Mouse (Mus musculus) inflammation-experienced regulatory T-cells, adult 6 months (primary cell): Measurements from ENCODE around the gene Col28a1. TPM values are rescaled to one million over a fixed set of nuclear protein-coding genes. Genes with fewer than 3 reads are reported as not detected.

ENCODE experiments used
- ATAC-seq: one replicate; pipeline ENCODE4 v1.8.0; 2017
- polyA plus RNA-seq, 3 experiments: library from polyadenylated mRNA; unstranded; fragments of 100-300 nt; shearing (Covaris generic); gene quantifications; one replicate each; pipeline ENCODE4 v1.2.1; 2017

The Col28a1 gene
- polyA plus RNA-seq: not detected

DNA sequence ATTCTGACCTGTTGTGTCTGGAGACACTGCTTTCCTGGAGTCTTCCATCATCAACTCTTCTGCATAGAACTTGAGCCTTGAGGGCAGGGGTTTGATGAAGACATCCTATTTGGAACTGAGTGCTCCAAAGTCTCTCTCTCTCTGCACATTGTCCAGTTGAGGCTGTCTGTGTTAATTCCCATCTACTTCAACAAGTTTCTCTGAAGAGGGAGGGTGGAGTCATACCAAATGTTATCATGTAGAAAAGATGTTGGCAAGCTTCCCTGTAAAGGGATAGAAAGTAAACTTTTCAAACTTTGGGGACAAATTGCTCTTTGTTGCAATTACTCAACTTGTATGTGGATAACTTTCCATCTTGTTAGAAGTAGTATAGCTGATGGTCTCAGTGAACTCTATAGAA lies at the start of gene Col28a1:
Gene Col28a1 (minus strand): TSS at position 101 of the 400 bp plus-strand sequence.
- no peak for ATAC-seq

- no peak for ATAC-seq
These were observed 36.2 kb upstream of the Col28a1 start for GRCm38 (mm10) chr6:8228596-8228995.

- ATAC-seq: no peak
These were observed 34.6 kb upstream of the Col28a1 start for GRCm38 (mm10) chr6:8227035-8227434.

GRCm38 (mm10) chr6:8210661-8211060 lies 18.2 kb upstream of the Col28a1 start:
- no peak for ATAC-seq

GRCm38 (mm10) chr6:8209866-8210186 lies 17.4 kb upstream of the Col28a1 start:
- peak; percentile 5 for ATAC-seq

DNA sequence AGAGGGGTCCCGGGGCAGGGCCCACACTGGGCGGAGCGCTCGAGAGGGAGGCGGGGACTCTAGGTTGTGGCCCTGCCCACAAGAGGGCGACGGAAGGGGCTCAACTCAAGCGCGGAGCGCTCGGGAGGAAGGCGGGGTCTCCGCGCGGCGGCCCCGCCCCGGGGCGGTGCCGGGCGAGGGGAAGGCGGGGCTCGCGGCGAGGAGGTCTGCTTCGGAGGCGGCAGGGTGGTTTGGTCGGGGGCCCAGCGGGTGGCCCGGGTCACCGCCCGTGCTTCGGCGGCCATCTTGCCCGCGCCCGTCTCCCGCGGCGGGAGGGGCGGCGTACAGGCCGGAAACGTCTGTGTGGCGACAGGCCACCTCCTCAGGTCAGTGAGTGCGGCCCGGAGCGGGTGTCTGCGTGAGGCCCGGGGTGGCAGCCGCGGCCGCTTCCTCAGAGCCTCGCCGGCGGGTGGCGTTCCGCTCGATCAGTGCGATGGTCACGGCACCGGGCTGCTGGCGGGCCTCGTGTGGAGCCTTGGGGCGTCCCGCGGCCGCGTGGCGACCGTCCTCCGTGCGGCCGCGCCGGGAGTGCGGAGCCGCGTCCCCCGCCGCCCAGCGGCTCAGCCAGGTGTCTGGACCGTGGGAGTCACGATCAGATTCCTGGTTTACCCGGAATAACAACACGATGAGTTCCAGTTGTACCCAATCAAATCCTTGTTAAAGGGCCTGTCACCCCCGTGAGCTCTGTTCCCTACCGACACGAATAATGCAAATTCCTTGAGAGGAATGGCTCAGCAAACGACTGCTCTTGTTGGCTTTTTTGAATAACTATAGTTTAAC lies 16.8 kb upstream of the Col28a1 start, which contains the start of gene Mios:
Gene Mios (plus strand): TSS at position 176 of the 819 bp plus-strand sequence.
- ATAC-seq: peak; percentile 94

- no peak for ATAC-seq
These were observed 2.5 kb downstream of the Col28a1 start for GRCm38 (mm10) chr6:8189917-8190316.

GRCm38 (mm10) chr6:8188599-8189233 lies 3.7 kb downstream of the Col28a1 start:
- ATAC-seq: no peak

GRCm38 (mm10) chr6:8178397-8178941 lies 13.9 kb downstream of the Col28a1 start:
- ATAC-seq: no peak

- no peak for ATAC-seq
These were observed 16.3 kb downstream of the Col28a1 start for GRCm38 (mm10) chr6:8176116-8176515.

DNA sequence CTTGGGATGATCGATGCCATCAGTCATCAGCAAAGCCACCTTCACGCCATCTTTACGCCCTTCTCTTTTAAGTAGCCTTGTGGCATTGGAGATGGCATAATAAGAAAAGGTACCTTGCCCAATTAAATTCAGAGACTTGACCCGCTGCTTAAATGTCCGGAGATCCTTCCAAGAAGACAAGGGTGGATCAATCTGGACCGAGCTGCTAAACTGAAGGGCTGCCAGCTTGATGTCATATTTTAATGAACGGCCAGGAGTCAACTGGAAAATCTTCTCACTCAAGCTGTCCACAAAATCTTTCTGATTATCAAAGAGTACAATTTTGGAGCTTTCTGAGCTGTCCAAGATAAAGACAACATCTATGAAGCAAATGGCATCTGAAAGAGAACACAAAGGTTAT lies 17.1 kb downstream of the Col28a1 start:
- no peak for ATAC-seq

- ATAC-seq: no peak
These were observed 18.4 kb downstream of the Col28a1 start for GRCm38 (mm10) chr6:8174062-8174461.

GRCm38 (mm10) chr6:8172101-8172500 lies 20.3 kb downstream of the Col28a1 start:
- no peak for ATAC-seq

DNA sequence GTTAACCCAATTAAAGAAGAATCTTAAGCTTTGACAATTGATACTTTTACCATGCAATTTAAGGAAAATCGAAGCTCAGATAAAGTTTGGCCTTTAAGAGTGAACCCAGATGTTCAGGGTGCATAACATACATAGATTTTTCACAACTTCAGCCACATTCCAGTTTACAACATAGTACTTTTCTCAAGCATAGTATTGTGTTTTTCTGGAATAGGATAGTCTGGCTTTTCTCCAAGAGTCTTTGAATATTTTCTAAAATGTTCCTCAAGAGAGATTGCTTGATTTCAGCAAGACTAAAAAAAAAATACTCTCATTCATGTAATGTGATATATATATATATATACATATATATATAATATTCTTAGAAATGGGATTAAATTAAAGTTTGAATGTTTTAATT lies 27.7 kb downstream of the Col28a1 start:
- no peak for ATAC-seq

DNA sequence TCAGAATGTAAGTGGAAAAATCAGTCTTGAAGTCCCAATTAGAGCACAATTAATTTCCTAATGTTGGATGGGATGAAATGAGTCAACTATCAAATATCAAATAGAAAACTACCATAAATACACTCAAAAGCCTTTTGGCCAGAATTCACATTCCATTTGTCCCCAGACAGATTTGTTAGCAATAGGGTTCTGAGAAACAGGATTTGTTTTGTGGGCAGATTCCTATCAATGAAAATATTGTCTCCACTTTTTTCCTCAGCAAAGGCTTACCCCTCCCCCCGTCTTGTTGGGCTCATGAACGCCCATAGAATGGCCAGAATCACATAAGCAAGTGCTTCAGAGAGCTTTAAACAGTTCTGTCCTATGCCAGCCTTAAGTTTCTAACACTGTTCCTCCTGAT lies 32.4 kb downstream of the Col28a1 start:
- ATAC-seq: no peak

GRCm38 (mm10) chr6:8157121-8157520 lies 35.3 kb downstream of the Col28a1 start:
- no peak for ATAC-seq

DNA sequence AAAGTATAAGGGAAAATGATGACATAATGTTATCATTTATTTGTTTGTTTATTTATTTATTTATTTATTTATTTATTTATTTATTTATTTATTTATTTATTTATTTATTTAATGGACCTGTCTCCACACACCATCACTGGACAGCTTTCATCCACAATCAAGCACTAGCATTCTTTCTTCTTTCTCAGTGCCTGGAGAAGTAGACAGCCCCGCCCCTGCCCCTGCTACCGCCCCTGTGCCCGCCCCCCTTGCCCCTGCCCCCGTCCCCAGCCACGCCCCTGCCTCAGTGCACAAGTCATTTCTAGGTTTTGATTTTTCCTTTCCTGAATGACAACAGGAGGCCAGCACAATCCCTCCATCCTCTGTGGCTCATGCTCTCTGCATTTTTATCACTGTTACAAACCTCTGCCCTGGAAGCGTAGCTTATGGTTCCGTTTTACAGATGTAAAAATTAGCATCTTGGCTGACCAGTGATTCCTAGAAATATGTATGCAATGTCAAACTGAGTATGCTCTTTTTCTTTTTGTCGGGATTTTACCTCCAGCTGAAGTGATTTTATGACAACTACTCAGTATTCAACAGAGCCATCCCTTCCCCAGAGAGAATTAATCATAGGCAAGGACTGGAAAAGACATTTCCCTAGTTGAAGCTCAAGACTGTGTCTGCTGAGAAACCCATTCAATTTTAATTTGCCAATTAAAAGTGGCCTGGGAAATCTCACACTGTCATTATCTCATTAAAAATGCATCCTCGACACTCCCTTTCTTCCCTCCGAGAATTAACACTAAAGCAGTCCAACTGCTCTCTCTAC lies 39.7 kb downstream of the Col28a1 start:
- ATAC-seq: no peak

DNA sequence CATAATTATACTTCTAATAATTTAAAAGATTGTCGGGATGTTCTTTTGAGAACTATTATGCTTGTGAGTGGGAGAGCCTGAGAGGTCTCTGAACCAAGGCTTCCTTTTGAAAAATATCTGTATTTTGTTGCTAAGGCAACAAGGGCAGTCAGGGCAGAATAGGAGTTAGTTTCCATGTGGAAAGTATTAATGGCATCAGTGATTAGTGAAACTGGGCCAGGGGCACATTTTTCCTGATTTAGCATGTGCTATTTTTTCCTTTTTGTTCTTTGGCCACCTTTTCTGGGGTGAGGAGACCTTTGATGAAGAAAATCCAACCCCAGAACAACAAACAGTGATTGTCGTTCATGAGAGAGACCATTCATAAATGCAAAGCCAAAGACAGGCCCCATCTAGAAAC lies 43.5 kb downstream of the Col28a1 start:
- no peak for ATAC-seq

DNA sequence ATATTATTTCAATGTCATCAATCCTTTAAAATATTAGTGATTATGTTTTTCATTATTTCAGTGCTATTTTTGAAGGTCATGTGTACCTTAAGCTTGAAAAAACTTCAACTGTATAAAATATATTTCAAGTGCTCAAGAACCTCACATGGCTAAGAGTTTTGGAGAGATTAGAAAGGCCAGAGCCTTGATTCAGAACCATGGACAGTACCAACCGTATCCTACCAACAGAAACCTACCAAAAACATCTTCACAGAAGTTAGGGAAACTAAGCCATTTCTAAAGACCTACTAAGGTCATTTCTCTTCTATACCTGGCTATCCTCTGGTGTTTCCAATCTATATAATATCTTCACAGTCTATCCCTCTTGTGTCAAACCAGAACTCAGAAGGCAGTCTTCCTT lies 50.5 kb downstream of the Col28a1 start:
- ATAC-seq: no peak

- no peak for ATAC-seq
These were observed 62.3 kb downstream of the Col28a1 start for GRCm38 (mm10) chr6:8130149-8130548.

- ATAC-seq: no peak
These were observed 64.3 kb downstream of the Col28a1 start for GRCm38 (mm10) chr6:8128164-8128563.

DNA sequence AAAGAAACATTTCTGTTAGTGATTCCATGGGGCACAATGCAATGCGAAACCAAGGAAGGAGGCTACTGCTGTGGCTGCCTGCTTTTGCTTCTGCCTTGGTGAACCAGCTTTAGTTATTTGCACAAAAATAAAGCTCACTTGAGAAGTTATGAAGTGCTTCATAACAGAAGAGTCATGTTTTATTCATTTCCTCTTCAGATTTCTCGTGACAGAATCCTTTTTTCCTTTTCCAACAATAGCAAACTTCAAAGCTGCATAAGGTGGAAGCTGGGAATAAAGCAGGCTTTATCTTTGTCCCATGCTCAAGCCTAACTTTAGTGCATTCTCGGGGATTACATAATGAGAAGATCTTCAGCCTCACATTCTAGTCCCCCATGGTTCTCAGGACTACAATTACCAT lies 65.9 kb downstream of the Col28a1 start:
- no peak for ATAC-seq

GRCm38 (mm10) chr6:8119116-8119515 lies 73.3 kb downstream of the Col28a1 start:
- no peak for ATAC-seq
